Mouse (Mus musculus) ES-Bruce4 (cell line): ENCODE measurements around the gene Zdhhc1. TPM values are rescaled to one million over a fixed set of nuclear protein-coding genes. Genes with fewer than 3 reads are reported as not detected.

ENCODE experiments used
- H3K27ac ChIP-seq: 2 replicates; pipeline ENCODE4 v1.5.1; 2012; ENCODE audit warnings: low read length, inconsistent platforms; ENCODE audit not compliant: insufficient read depth
- H3K27me3 ChIP-seq: 2 replicates; pipeline ENCODE4 v1.6.1; 2012; ENCODE audit warnings: mild to moderate bottlenecking, low read length, inconsistent platforms; ENCODE audit not compliant: control insufficient read depth, poor library complexity, insufficient read depth, severe bottlenecking
- H3K36me3 ChIP-seq: 2 replicates; pipeline ENCODE4 v1.6.1; 2012; ENCODE audit warnings: inconsistent platforms, mild to moderate bottlenecking, low read length, moderate library complexity; ENCODE audit not compliant: control insufficient read depth, poor library complexity, insufficient read depth, severe bottlenecking
- H3K4me1 ChIP-seq: one replicate; pipeline ENCODE4 v1.8.1; 2011; ENCODE audit warnings: low read length; ENCODE audit not compliant: control insufficient read depth, insufficient read depth
- H3K4me3 ChIP-seq: 2 replicates; pipeline ENCODE4 v1.5.1; 2011; ENCODE audit warnings: low read depth, mild to moderate bottlenecking, low read length
- H3K9ac ChIP-seq: 2 replicates; pipeline ENCODE4 v1.6.1; 2012; ENCODE audit warnings: low read depth, mild to moderate bottlenecking, inconsistent platforms; ENCODE audit not compliant: poor library complexity, severe bottlenecking
- H3K9me3 ChIP-seq: replicated peaks from 2 replicates; pipeline ENCODE4 v1.6.1; 2012; ENCODE audit warnings: mild to moderate bottlenecking, low read length, inconsistent platforms; ENCODE audit not compliant: control insufficient read depth, poor library complexity, insufficient read depth, severe bottlenecking
- CTCF ChIP-seq: IDR thresholded peaks from one replicate; pipeline ENCODE4 v1.8.1; 2011; ENCODE audit warnings: low read depth, low read length
- EP300 ChIP-seq: IDR thresholded peaks from 2 replicates; pipeline ENCODE4 v1.6.1; 2011; ENCODE audit warnings: low read depth, low read length; ENCODE audit not compliant: insufficient read depth
- POLR2A ChIP-seq: IDR thresholded peaks from one replicate; pipeline ENCODE4 v1.8.1; 2011; ENCODE audit warnings: low read length; ENCODE audit not compliant: insufficient read depth
- polyA plus RNA-seq: library from polyadenylated mRNA; stranded (reverse); fragments of >200 nt; gene quantifications from 2 replicates; pipeline ENCODE4 v1.2.4, GENCODE M21; 2011; ENCODE audit warnings: low read depth; ENCODE audit not compliant: missing spikeins, insufficient read depth, insufficient read length

Zdhhc1 gene
- polyA plus RNA-seq, 1 experiment, result 9.2 TPM

- Histone ChIP-seq H3K4me3 (no peak overlapping the region), H3K9me3 (no peaks in the 10 kb centered on the region), H3K9ac (no peak overlapping the region), H3K36me3 (no peaks in the 10 kb centered on the region), H3K27me3 (no peaks in the 10 kb centered on the region), H3K4me1 (peaks cover 5% of the 10 kb centered on the region), H3K27ac (no peak overlapping the region)
- TF ChIP-seq EP300 (no peak), POLR2A (no peak), CTCF (no peak)
These were observed 26.9 kb downstream of the Zdhhc1 start for GRCm38 (mm10) chr8:105469816-105470215.

DNA sequence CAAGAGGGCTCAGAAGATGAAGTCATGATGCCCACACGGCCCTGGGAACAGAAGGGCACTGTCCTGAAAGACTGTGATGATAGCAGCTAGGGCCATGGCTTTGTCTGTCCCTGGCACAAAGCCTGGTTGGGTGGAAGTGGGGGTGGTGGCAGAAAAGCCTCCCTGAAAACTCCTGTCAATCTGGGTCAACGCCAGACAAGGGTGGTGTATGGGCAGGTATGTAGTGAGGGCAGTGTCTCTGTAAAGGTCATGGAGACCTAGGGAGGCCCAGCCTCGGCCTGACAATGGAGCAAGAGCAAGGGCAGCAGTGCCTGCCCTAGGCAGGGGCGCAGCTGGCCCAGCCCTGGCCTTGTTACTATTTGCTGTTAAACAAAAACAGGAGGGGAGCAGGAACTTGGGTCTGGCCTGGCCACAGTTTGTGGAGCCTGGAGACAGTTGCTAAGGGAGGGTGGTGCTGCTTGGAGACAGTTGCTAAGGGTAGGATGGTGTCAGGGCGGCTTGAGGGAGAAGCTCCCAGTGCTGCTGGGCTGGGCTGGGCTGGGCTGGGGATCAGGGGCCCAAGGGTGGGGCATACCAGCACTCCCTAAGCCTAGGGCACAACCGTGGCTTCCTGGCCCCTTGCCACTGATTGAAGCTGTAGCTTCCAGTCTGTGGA is 27.5 kb downstream of the Zdhhc1 start:
- H3K4me3 ChIP-seq, result no peak overlapping the region
- H3K9me3 ChIP-seq, result no peaks in the 10 kb centered on the region
- no peak for TF ChIP-seq CTCF
- TF ChIP-seq EP300, result no peak
- no peak for TF ChIP-seq POLR2A
- H3K4me1 ChIP-seq, result peaks cover 5% of the 10 kb centered on the region
- no peak overlapping the region for H3K27ac ChIP-seq
- no peak overlapping the region for H3K9ac ChIP-seq
- no peaks in the 10 kb centered on the region for H3K27me3 ChIP-seq
- H3K36me3 ChIP-seq, result no peaks in the 10 kb centered on the region

DNA sequence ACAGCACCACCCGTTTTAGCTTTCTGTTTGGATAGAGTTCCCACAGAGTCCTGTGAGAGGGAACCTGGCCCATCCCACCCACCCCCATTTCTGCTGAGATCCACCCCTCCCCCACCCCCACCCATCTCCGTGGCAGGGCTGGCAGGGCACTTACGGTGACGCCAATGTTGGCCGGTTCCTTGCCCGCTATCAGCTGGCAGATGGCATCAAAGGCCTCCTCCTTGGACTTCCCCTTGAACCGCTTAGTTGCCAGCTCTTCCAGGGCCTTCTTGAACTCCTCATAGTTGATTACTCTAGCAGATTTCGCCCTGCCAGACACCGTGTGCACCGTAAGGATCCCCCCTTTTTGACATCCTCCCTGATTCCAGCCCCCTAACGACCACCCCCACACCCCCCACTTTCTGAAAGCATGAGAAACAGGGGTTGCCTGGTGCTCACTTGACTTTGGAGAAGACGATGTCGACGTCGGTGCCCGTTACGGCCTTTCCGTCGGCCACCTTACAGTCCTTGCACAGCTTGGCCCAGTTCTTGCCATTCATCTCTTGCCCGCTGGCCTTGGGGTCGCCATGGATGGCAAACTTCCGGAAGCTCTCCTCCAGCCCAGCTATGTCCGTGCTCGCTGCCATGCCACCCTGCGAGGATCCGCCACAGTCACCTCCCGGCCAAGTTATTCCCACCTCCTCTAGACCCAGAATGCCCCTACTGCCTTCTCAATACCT is 28.5 kb downstream of the Zdhhc1 start:
- peaks cover 5% of the 10 kb centered on the region for H3K4me1 ChIP-seq
- H3K27ac ChIP-seq, result no peak overlapping the region

GRCm38 (mm10) chr8:105467396-105467985 is 29.2 kb downstream of the Zdhhc1 start:
- H3K9me3 ChIP-seq, result no peaks in the 10 kb centered on the region
- H3K4me1 ChIP-seq, result peaks cover 5% of the 10 kb centered on the region
- no peak overlapping the region for H3K9ac ChIP-seq
- TF ChIP-seq CTCF (no peak), EP300 (no peak), POLR2A (no peak)
- H3K36me3 ChIP-seq, result no peaks in the 10 kb centered on the region
- H3K27ac ChIP-seq, result no peak overlapping the region
- H3K27me3 ChIP-seq, result no peaks in the 10 kb centered on the region
- no peak overlapping the region for H3K4me3 ChIP-seq

More for the DNA sequence above, 28.5 kb downstream of the Zdhhc1 start:
- H3K36me3 ChIP-seq, result no peaks in the 10 kb centered on the region
- no peaks in the 10 kb centered on the region for H3K9me3 ChIP-seq
- H3K27me3 ChIP-seq, result no peaks in the 10 kb centered on the region
- H3K4me3 ChIP-seq, result no peak overlapping the region
- TF ChIP-seq EP300, result no peak
- no peak for TF ChIP-seq POLR2A
- TF ChIP-seq CTCF, result no peak
- no peak overlapping the region for H3K9ac ChIP-seq

GRCm38 (mm10) chr8:105466700-105467291 is 29.9 kb downstream of the Zdhhc1 start:
- H3K9me3 ChIP-seq, result no peaks in the 10 kb centered on the region
- peaks cover 5% of the 10 kb centered on the region for H3K4me1 ChIP-seq
- no peak for TF ChIP-seq POLR2A

More at GRCm38 (mm10) chr8:105466700-105467291, 29.9 kb downstream of the Zdhhc1 start:
- no peak overlapping the region for H3K9ac ChIP-seq
- no peak overlapping the region for H3K27ac ChIP-seq
- H3K4me3 ChIP-seq, result no peak overlapping the region
- H3K27me3 ChIP-seq, result no peaks in the 10 kb centered on the region
- no peaks in the 10 kb centered on the region for H3K36me3 ChIP-seq
